Mouse (Mus musculus) heart, embryonic 11.5 days (tissue): ENCODE measurements around the gene Sfmbt2. TPM values are rescaled to one million over a fixed set of nuclear protein-coding genes. Genes with fewer than 3 reads are reported as not detected.

ENCODE experiments used
- ATAC-seq: fragments of 200-750 bp; cut with Nextera tagmentation; replicated peaks from 2 replicates; pipeline ENCODE4 v1.8.0; 2017; ENCODE audit warnings: moderate library complexity; ENCODE audit not compliant: insufficient number of reproducible peaks, low FRiP score, low TSS enrichment
- H3K27ac ChIP-seq: fragments of 300-500 bp; sonication (generic); 2 replicates; pipeline ENCODE4 v1.5.1; 2014; ENCODE audit warnings: mild to moderate bottlenecking, low read depth, low read length
- H3K27me3 ChIP-seq: fragments of 300-500 bp; sonication (generic); 2 replicates; pipeline ENCODE4 v1.6.1; 2014; ENCODE audit warnings: mild to moderate bottlenecking, low read length, mixed read lengths; ENCODE audit not compliant: control insufficient read depth, insufficient read depth
- H3K36me3 ChIP-seq: fragments of 300-500 bp; sonication (generic); 2 replicates; pipeline ENCODE4 v1.6.1; 2014; ENCODE audit warnings: mild to moderate bottlenecking, low read length, moderate library complexity, mixed read lengths; ENCODE audit not compliant: control insufficient read depth, insufficient read depth
- H3K4me1 ChIP-seq: fragments of 300-500 bp; sonication (generic); 2 replicates; pipeline ENCODE4 v1.6.1; 2014; ENCODE audit warnings: low read length; ENCODE audit not compliant: control insufficient read depth, insufficient read depth
- H3K4me2 ChIP-seq: fragments of 300-500 bp; sonication (generic); 2 replicates; pipeline ENCODE4 v1.6.1; 2014; ENCODE audit warnings: mild to moderate bottlenecking, moderate library complexity
- H3K4me3 ChIP-seq: fragments of 300-500 bp; sonication (generic); 2 replicates; pipeline ENCODE4 v1.5.1; 2014; ENCODE audit warnings: low read depth, low read length
- H3K9ac ChIP-seq: fragments of 300-500 bp; sonication (generic); 2 replicates; pipeline ENCODE4 v1.6.1; 2014; ENCODE audit warnings: mild to moderate bottlenecking, low read depth, low read length, moderate library complexity
- H3K9me3 ChIP-seq: fragments of 300-500 bp; sonication (generic); replicated peaks from 2 replicates; pipeline ENCODE4 v1.6.1; 2016; ENCODE audit warnings: low read length; ENCODE audit not compliant: control insufficient read depth
- WGBS: fragments of 180-500 bp; shearing (Covaris S2); extraction: QIAGEN DNeasy Blood & Tissue Kit; methylation state at CpG from one replicate; pipeline ENCODE4 v1.1.7; 2014; ENCODE audit not compliant: insufficient replicate concordance; 5-methylcytosine and 5-hydroxymethylcytosine counted together
- polyA plus RNA-seq: library from polyadenylated mRNA; unstranded; fragments of >200 nt; fragmentation: Nextera tagmentation; extraction: Ambion mirVana; gene quantifications from 2 replicates; pipeline ENCODE4 v1.2.1, GENCODE M21; 2014

Gene Sfmbt2
- polyA plus RNA-seq, 1 experiment from 2014 or later = 1.5 TPM

DNA sequence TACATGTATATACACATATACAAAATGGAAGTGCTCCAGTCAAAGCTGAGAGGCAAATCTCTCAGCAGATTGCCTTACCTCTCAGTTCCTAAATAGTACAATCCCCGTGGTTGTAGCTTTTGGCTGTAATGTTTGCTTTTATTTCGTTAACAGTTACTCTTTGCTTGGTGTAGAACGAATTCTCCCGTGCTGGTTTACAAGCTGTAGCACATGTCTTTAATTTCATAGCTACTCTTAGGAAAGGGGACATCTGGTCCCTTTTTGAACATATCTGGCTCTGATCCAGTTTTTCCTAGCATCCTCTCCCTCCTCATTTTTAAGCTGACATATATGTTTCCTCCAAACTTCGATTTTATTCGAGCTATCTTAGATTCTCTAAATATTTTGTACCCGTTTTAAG is 172.1 kb downstream of the Sfmbt2 start:
- no peak for ATAC-seq
- Histone ChIP-seq H3K4me2 (no peak overlapping the region), H3K36me3 (no peaks in the 10 kb centered on the region), H3K27ac (no peak overlapping the region), H3K27me3 (no peaks in the 10 kb centered on the region), H3K9me3 (no peaks in the 10 kb centered on the region), H3K4me3 (no peak overlapping the region), H3K9ac (no peak overlapping the region), H3K4me1 (no peaks in the 10 kb centered on the region)
- 76% methylated on average over 7 of the region's 7 CpGs for WGBS

DNA sequence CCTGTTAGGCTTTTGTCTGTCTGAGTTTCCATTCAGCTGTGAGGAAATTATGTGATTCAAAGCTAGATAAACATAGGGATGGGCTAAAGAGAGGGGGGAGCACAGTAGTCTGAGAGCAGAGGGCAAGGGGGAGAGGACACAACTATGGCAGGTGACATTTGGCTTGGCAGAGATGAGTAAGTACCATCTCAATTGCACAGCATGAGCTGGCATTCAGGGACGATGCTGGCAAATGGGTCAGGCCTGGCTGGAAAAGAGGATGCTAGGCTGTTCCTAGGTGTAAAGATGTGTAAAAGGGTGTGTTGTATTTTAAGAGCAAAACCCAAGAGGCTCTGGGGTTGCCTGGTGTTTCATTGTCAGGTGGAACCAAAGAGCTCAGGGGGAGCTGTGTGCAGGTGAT is 188.5 kb downstream of the Sfmbt2 start:
- Histone ChIP-seq H3K36me3 (no peaks in the 10 kb centered on the region), H3K4me2 (no peak overlapping the region), H3K4me3 (no peak overlapping the region), H3K27me3 (no peaks in the 10 kb centered on the region), H3K9ac (no peak overlapping the region), H3K4me1 (no peaks in the 10 kb centered on the region), H3K27ac (no peak overlapping the region), H3K9me3 (no peaks in the 10 kb centered on the region)
- ATAC-seq = no peak
- WGBS = 55% methylated on average over 1 of the region's 1 CpGs

DNA sequence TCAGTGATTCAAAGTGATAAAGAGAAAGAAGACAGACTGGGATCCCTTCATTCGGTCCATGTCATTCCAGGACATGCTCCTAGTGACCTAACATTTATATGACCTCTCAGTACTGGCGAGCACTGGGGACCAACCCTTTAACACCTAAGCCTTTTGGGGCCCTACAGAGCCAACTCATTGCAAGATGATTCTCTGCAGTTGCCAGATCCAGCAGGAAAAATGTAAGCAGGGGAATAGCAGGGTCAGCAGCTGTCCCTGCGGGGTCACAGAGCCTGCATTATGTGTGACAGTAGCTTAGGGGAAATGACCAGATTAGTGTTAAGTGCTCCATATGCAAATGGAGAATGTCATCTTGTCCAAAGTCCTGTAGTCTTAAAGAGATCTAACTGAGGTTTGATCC is 195.2 kb downstream of the Sfmbt2 start:
- 80% methylated on average over 3 of the region's 3 CpGs for WGBS

DNA sequence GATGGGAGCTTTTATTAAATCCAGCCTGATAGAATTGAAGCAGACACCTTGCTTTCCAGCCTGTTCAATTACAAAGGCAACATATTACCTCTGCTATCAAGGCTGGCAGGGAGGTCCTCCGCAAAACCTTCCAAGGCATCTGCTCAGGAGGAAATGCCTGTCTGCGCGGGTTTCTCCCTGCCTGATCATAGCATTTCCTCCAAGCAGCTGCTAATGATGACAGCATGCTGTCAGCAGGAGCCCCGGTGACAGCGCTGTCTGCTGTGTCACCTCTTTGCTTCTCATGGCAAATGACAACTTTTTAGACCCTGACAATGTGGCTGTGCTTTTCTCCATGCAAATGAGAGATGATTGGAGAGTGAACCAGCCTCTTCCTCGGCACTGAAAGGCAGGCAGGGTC is 199.1 kb downstream of the Sfmbt2 start:
- peak; percentile 71 for ATAC-seq
- Histone ChIP-seq H3K27me3 (peaks cover 6% of the 10 kb centered on the region), H3K27ac (no peak overlapping the region), H3K9ac (no peak overlapping the region), H3K9me3 (no peaks in the 10 kb centered on the region), H3K4me2 (peak overlapping the region; percentile 43), H3K36me3 (no peaks in the 10 kb centered on the region), H3K4me3 (no peak overlapping the region), H3K4me1 (0 out of 2 replicates have a peak, but pooled peaks cover 7% of the 10 kb centered on the region)
- 10% methylated on average over 6 of the region's 6 CpGs for WGBS

More for the DNA sequence above, 195.2 kb downstream of the Sfmbt2 start:
- Histone ChIP-seq H3K27me3 (no peaks in the 10 kb centered on the region), H3K4me1 (0 out of 2 replicates have a peak, but pooled peaks cover 7% of the 10 kb centered on the region), H3K36me3 (no peaks in the 10 kb centered on the region), H3K9ac (no peak overlapping the region), H3K27ac (no peak overlapping the region), H3K9me3 (no peaks in the 10 kb centered on the region), H3K4me3 (no peak overlapping the region), H3K4me2 (no peak overlapping the region)
- no peak for ATAC-seq

DNA sequence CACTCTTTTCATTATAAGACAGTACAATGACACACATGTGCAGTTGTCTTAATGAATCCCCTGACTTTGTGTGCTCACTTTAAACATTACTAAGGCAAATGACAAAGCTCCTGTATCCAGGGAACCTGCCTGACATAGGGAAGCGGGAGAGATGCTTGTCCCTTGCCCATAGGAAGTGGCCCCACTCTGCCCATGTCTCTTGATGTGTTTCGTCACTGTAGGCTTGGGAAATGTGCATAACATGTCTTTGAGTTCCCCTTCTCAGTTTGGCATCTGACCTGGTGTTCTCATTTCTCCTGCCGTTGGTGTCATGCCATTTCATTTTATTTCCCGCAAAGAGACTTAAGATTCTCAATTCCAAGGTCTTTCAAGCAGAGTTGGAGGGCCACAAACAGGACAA is 202.0 kb downstream of the Sfmbt2 start:
- H3K9ac ChIP-seq = no peak overlapping the region
- no peak overlapping the region for H3K4me2 ChIP-seq
- H3K27me3 ChIP-seq = peaks cover 6% of the 10 kb centered on the region
- no peaks in the 10 kb centered on the region for H3K9me3 ChIP-seq
- no peak overlapping the region for H3K4me3 ChIP-seq
- 81% methylated on average over 4 of the region's 4 CpGs for WGBS
- H3K36me3 ChIP-seq = no peaks in the 10 kb centered on the region
- H3K4me1 ChIP-seq = 0 out of 2 replicates have a peak, but pooled peaks cover 10% of the 10 kb centered on the region
- H3K27ac ChIP-seq = no peak overlapping the region
- ATAC-seq = no peak

DNA sequence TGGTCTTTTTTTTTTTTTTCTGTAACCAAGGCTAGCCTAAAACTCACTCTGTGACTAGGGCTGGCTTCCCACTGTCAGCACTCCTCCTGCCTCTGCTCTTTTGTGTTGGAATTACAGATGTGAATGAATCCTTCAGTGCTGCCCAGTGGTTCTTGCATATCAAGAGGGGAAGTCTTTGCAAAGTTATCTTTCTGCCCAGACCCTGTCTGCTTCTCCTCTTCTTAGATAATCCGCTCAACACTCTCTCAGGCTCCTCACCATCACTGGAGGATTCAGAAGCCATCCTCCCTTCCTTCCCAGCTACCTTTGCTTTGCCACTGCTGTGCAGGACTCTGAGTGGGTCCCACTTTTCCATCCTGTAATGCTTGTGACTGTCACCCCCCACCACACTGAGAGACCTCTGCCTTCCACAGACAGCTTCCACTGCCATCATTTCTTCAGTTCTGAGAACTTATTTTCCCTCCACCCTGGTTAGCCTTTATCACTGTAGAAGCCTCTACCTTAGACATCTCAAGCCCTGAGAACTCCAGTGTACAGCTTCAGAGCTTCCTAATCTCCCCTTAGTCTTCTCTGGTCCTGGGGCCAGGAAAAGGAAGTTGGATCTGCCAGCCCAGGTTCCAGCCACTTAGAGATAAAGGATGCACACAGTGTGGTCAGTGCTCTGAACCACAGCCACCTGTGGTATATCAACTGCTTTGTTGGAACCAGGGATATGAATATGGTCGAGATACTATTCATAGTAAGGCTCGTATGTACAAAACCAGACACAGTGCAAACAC is 205.8 kb downstream of the Sfmbt2 start:
- H3K4me1 ChIP-seq = 0 out of 2 replicates have a peak, but pooled peaks cover 3% of the 10 kb centered on the region
- H3K4me2 ChIP-seq = no peak overlapping the region
- no peaks in the 10 kb centered on the region for H3K9me3 ChIP-seq
- peaks cover 6% of the 10 kb centered on the region for H3K27me3 ChIP-seq
- no peak overlapping the region for H3K27ac ChIP-seq
- no peak overlapping the region for H3K9ac ChIP-seq
- 45% methylated on average over 3 of the region's 3 CpGs for WGBS
- ATAC-seq = no peak
- H3K4me3 ChIP-seq = no peak overlapping the region
- no peaks in the 10 kb centered on the region for H3K36me3 ChIP-seq

DNA sequence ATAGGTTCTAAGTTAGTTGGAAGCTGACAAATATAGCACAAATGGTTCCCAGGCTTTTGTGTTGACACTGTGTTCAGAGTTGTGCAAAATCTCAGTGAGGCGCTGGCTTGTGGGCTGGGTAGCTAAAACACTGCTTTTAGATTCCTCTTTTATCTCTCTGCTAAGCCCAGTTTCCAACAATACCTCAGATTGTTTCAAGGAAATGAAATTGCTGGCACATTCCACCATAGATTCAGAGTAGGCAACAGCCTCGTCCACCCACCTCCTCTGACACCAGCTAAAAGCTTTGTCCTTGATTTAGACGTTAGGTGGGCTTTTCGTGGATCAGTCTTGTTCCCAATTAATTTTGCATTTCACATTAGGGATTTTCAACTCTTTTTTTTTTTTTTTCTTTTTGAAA is 212.4 kb downstream of the Sfmbt2 start:
- no peak overlapping the region for H3K4me3 ChIP-seq
- H3K27ac ChIP-seq = no peak overlapping the region
- no peaks in the 10 kb centered on the region for H3K27me3 ChIP-seq
- no peaks in the 10 kb centered on the region for H3K36me3 ChIP-seq
- H3K9me3 ChIP-seq = no peaks in the 10 kb centered on the region
- no peak for ATAC-seq
- WGBS = 45% methylated on average over 4 of the region's 4 CpGs
- no peak overlapping the region for H3K9ac ChIP-seq
- no peak overlapping the region for H3K4me2 ChIP-seq
- H3K4me1 ChIP-seq = no peaks in the 10 kb centered on the region

DNA sequence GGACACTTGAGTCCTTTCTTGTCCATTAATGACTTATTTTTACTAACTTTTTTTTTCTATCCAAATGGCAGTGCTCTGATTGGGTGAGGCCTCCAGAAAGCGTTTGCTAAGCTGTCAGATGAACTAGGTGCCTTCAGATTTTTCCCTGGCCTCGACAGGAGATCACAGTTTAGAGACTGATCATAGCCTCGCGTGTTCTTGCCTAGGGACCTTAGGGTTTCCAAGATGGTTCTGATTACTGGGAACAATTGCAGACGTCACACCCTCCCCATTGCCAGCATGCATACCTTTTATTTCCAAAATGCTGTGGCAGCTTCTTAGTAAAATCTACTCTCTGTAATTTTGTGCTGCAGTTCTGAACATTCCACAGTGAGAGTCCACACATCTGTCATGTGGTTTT is 212.8 kb downstream of the Sfmbt2 start:
- Histone ChIP-seq H3K36me3 (no peaks in the 10 kb centered on the region), H3K27me3 (no peaks in the 10 kb centered on the region), H3K9ac (no peak overlapping the region), H3K4me1 (no peaks in the 10 kb centered on the region), H3K4me3 (no peak overlapping the region), H3K27ac (no peak overlapping the region), H3K9me3 (no peaks in the 10 kb centered on the region), H3K4me2 (no peak overlapping the region)
- WGBS = 46% methylated on average over 5 of the region's 5 CpGs
- ATAC-seq = no peak

DNA sequence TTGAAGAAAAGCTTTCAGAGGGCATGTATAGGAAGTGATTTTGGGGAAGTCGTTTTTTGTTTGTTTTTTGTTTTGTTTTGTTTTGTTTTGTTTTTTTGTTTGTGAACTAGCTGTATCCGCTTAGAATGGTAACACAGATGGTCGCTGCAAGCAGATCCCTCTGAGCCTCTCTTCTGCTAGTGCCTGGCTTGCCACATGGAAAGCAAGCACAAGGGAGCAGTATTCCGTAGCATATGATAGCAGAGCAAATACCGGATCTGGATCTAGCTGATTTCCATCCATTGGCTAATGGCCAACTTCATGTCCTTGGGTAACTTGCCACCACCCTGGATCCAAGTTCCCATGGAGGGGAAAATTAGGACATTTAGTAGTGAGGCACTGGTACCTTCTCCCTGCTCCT is 221.0 kb downstream of the Sfmbt2 start:
- Histone ChIP-seq H3K36me3 (no peaks in the 10 kb centered on the region), H3K4me2 (no peak overlapping the region), H3K4me3 (no peak overlapping the region), H3K4me1 (no peaks in the 10 kb centered on the region), H3K27me3 (no peaks in the 10 kb centered on the region), H3K9ac (no peak overlapping the region), H3K27ac (no peak overlapping the region), H3K9me3 (no peaks in the 10 kb centered on the region)
- WGBS = 72% methylated on average over 5 of the region's 5 CpGs
- no peak for ATAC-seq
